Mouse (Mus musculus) limb, embryonic 14.5 days (tissue): ENCODE measurements around the gene Lhfpl2. TPM values are rescaled to one million over a fixed set of nuclear protein-coding genes. Genes with fewer than 3 reads are reported as not detected.

Source experiments
- ATAC-seq: fragments of 200-750 bp; cut with Nextera tagmentation; 2 replicates; pipeline ENCODE4 v1.8.0; 2017; ENCODE audit warnings: low read depth, moderate number of reproducible peaks, moderate TSS enrichment; ENCODE audit not compliant: low FRiP score
- DNase-seq: peaks from one replicate; pipeline ENCODE4 v3.0.0-alpha.2; 2015; ENCODE audit warnings: low spot score
- H3K27ac ChIP-seq: fragments of 300-500 bp; sonication (generic); replicated peaks from 2 replicates; pipeline ENCODE4 v1.5.1; 2014; ENCODE audit warnings: low read depth, mild to moderate bottlenecking, low read length, moderate library complexity, mixed read lengths
- H3K27me3 ChIP-seq: fragments of 300-500 bp; sonication (generic); 2 replicates; pipeline ENCODE4 v1.6.1; 2014; ENCODE audit warnings: low read length, mixed read lengths; ENCODE audit not compliant: control insufficient read depth, insufficient read depth
- H3K36me3 ChIP-seq: fragments of 300-500 bp; sonication (generic); 2 replicates; pipeline ENCODE4 v1.6.1; 2014; ENCODE audit warnings: mild to moderate bottlenecking, low read length, moderate library complexity, mixed read lengths; ENCODE audit not compliant: control insufficient read depth, insufficient read depth
- H3K4me1 ChIP-seq: fragments of 300-500 bp; sonication (generic); 2 replicates; pipeline ENCODE4 v1.6.1; 2014; ENCODE audit warnings: antibody characterized with exemption, low read length, mixed read lengths; ENCODE audit not compliant: control insufficient read depth, insufficient read depth
- H3K4me2 ChIP-seq: fragments of 300-500 bp; sonication (generic); replicated peaks from 2 replicates; pipeline ENCODE4 v1.6.1; 2014; ENCODE audit warnings: low read depth, mild to moderate bottlenecking, low read length, moderate library complexity; ENCODE audit not compliant: severe bottlenecking
- H3K4me3 ChIP-seq: fragments of 300-500 bp; sonication (generic); replicated peaks from 2 replicates; pipeline ENCODE4 v1.5.1; 2014; ENCODE audit warnings: low read length
- H3K9ac ChIP-seq: fragments of 300-500 bp; sonication (generic); 2 replicates; pipeline ENCODE4 v1.6.1; 2014; ENCODE audit warnings: mild to moderate bottlenecking, low read depth, low read length, moderate library complexity; ENCODE audit not compliant: severe bottlenecking
- H3K9me3 ChIP-seq: fragments of 300-500 bp; sonication (generic); 2 replicates; pipeline ENCODE4 v1.6.1; 2016; ENCODE audit warnings: low read length; ENCODE audit not compliant: control insufficient read depth
- POLR2A ChIP-seq: fragments of 200-500 bp; IDR thresholded peaks from 2 replicates; pipeline ENCODE4 v1.8.0; 2012; ENCODE audit warnings: inconsistent platforms, mild to moderate bottlenecking, moderate library complexity, borderline replicate concordance; ENCODE audit not compliant: insufficient read depth, insufficient read length; ENCODE audit errors: extremely low read depth
- WGBS: fragments of 180-500 bp; shearing (Covaris S2); extraction: QIAGEN DNeasy Blood & Tissue Kit; methylation state at CpG from one replicate; pipeline ENCODE4 v1.1.7; 2014; 5-methylcytosine and 5-hydroxymethylcytosine counted together
- polyA plus RNA-seq, 2 experiments: library from polyadenylated mRNA; depleted of rRNA in 1 of 2; stranded (reverse) in 1 of 2; unstranded in 1 of 2; fragments of >200 nt; fragmentation: Nextera tagmentation in 1 of 2; extraction: Ambion mirVana in 1 of 2; gene quantifications; 2 replicates each; pipeline versions ENCODE4 v1.2.1 to v1.2.3; 2012 to 2014

The Lhfpl2 gene
- polyA plus RNA-seq, 2 experiments = 60.5 to 69.4 TPM

GRCm38 (mm10) chr13:94073046-94073715 lies 15.6 kb downstream of the Lhfpl2 start:
- Histone ChIP-seq H3K27me3 (no peaks in the 10 kb centered on the region), H3K36me3 (no peaks in the 10 kb centered on the region), H3K4me3 (no peak overlapping the region), H3K4me1 (peaks cover 48% of the 10 kb centered on the region), H3K9ac (no peak overlapping the region), H3K27ac (no peak overlapping the region), H3K9me3 (no peaks in the 10 kb centered on the region), H3K4me2 (no peak overlapping the region)
- no peak for ATAC-seq
- no peak for TF ChIP-seq POLR2A
- DNase-seq = no peak
- WGBS = 18% methylated on average over 9 of the region's 9 CpGs

DNA sequence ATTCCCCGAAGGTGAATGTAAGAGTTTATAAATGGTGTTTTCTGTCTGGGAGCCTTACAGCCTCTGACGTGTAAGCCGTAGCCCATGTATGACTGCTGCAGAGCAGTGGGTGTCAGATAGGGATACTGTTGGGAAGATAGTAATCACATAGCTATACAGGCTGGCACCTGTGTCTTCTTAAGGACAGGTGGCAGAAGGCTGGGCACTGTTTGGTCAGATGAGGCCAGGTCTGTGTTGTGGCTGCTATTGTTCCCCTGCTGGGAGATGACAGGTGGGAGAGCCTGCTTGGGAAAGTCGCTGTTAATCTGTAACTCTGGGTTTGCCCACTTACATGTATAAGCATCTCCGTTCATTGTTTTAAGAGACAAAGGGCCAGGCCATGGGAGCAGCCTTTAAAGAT lies 16.1 kb downstream of the Lhfpl2 start:
- TF ChIP-seq POLR2A = no peak
- Histone ChIP-seq H3K27ac (no peak overlapping the region), H3K4me3 (no peak overlapping the region), H3K4me2 (no peak overlapping the region), H3K9me3 (no peaks in the 10 kb centered on the region), H3K36me3 (no peaks in the 10 kb centered on the region), H3K27me3 (no peaks in the 10 kb centered on the region), H3K9ac (no peak overlapping the region), H3K4me1 (peaks cover 48% of the 10 kb centered on the region)
- DNase-seq (no peak), ATAC-seq (peak; percentile 39; the same call in 1 of the 2 replicates)
- 33% methylated on average over 5 of the region's 5 CpGs for WGBS

DNA sequence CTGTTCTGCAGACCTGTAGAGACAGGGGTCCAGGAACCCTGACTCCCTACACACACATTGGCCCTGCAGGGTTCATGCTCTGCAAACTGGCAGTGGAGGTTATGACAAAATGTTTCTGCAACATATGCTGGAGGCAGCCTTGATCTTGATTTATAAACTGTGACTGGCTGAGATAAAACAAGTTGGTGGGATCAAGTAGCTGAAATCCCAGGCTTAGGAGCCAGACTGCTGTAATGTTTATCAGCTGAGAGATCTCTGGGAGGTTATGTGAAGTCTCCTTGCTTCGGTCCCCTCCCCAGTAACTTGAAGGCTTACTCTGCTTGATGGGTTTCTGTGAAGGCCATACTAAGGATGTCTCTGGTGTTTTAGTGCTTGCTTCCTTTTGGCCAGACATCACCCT lies 17.6 kb downstream of the Lhfpl2 start:
- DNase-seq = no peak

DNA sequence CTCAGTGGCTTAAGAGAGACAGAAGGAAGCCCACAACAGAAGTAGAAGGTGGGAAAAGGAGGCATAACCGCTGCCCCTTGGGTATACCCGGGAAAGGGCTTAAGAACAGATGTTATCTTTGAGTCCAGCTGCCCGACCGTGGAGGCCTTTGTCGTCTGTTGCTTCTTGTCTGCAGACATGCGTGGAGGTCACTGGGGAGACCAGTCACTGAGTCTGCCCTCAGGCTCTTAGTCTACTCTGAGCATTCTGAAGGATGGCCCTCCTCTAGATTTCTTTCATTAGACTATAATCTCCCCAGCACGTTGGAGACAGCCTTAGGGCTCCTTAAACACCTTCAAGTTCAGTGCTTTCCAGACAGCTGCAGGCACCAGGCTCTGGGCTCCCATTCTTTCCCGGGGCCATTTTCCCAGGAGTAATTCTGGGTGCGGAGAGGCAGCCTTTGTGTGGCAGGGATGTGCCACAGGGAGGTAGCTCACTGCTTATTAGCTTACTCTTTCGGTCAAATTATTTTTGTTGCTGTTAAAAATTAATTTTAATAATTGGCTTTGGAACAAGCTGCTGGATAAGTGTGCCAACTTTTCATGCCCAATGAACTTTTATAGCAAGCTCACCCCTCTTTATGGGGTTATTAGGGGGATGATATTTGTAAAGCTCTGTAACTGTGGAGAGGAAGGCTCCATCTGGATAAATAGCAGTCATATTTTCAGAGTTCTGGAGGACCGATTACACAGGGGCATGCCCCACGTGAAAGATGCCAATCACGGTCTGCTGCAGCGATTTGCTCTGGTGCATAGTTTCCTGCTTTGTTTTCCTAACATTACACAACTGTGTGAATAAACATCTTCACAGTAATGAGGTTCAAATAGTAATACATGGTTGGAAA lies 19.8 kb downstream of the Lhfpl2 start:
- H3K9ac ChIP-seq = no peak overlapping the region
- DNase-seq (no peak), ATAC-seq (no peak)
- no peaks in the 10 kb centered on the region for H3K36me3 ChIP-seq
- H3K9me3 ChIP-seq = no peaks in the 10 kb centered on the region
- H3K4me2 ChIP-seq = no peak overlapping the region
- H3K4me1 ChIP-seq = peaks cover 40% of the 10 kb centered on the region
- no peak overlapping the region for H3K4me3 ChIP-seq
- no peak for TF ChIP-seq POLR2A
- no peak overlapping the region for H3K27ac ChIP-seq
- H3K27me3 ChIP-seq = no peaks in the 10 kb centered on the region
- WGBS = 26% methylated on average over 14 of the region's 14 CpGs

More for the DNA sequence above, 17.6 kb downstream of the Lhfpl2 start:
- no peak for ATAC-seq
- TF ChIP-seq POLR2A = no peak
- Histone ChIP-seq H3K4me2 (no peak overlapping the region), H3K4me1 (peaks cover 48% of the 10 kb centered on the region), H3K27me3 (no peaks in the 10 kb centered on the region), H3K36me3 (no peaks in the 10 kb centered on the region), H3K9me3 (no peaks in the 10 kb centered on the region), H3K27ac (no peak overlapping the region), H3K4me3 (no peak overlapping the region), H3K9ac (no peak overlapping the region)
- 30% methylated on average over 1 of the region's 1 CpGs for WGBS

DNA sequence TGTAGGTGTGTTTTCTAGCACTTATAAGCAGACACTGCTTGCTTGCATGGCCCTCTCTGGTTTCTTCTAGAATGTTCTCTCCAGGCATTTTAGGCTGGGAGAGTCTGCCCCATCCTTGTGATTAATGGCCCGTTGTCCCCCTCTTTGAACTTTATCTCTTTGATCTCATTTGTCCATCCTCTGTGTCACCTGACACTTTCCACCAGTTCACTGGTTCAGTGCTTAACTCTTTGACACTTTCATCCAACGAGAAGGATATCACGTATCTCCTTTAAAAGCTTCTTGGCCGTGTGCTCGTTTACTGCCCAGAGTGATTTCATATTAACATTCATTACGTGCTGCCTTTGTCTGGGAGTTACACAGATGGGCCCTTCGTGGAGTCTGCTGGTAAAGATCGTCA lies 25.6 kb downstream of the Lhfpl2 start:
- no peak overlapping the region for H3K9ac ChIP-seq
- no peaks in the 10 kb centered on the region for H3K27me3 ChIP-seq
- H3K4me3 ChIP-seq = no peak overlapping the region
- ATAC-seq (no peak), DNase-seq (no peak)
- no peak for TF ChIP-seq POLR2A
- H3K4me1 ChIP-seq = peaks cover 10% of the 10 kb centered on the region
- no peak overlapping the region for H3K27ac ChIP-seq
- WGBS = 23% methylated on average over 8 of the region's 8 CpGs
- H3K4me2 ChIP-seq = no peak overlapping the region
- no peaks in the 10 kb centered on the region for H3K9me3 ChIP-seq
- 0 out of 2 replicates have a peak, but pooled peaks cover 4% of the 10 kb centered on the region for H3K36me3 ChIP-seq
